Mouse (Mus musculus): Measurements from ENCODE around the gene Tpcn2. TPM values are rescaled to one million over a fixed set of nuclear protein-coding genes. Genes with fewer than 3 reads are reported as not detected.

Tpcn2 gene
- total RNA-seq, 1 experiment from 2014 or later: 13.6 TPM

DNA sequence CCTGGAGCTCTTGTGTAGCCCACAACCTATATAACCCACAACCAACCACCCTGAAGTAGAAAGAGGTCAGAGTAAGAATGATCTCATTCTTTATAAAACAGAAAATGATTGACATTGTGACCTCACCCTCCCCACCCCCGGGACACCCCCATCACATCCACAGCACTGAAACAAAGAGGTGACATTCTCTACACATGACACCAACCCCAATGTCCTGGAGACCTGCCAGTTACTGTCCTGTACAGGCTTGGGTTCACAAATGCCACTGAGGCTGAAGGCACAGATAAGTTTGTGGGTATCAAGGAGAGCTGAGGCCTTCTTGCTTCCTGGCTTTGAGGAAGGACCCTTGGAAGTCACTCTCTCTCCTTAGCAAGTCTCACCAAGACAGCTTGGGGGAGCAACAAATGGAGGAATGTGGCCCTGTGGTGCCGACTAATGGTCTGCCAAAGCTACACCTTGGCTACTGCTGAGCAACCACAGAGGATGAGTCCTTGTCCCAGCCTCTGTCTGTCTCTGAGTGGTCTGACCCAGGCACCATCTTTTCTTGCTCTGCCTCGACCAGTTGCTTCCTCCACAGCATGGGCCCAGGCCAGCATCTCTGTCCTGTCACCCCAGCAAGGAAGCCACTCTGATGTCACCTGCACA lies 29.7 kb downstream of the Tpcn2 start:
- no peak for ATAC-seq (replicated peaks; ENCODE audit: insufficient number of reproducible peaks, low FRiP score, low TSS enrichment, poor library complexity, severe bottlenecking)

DNA sequence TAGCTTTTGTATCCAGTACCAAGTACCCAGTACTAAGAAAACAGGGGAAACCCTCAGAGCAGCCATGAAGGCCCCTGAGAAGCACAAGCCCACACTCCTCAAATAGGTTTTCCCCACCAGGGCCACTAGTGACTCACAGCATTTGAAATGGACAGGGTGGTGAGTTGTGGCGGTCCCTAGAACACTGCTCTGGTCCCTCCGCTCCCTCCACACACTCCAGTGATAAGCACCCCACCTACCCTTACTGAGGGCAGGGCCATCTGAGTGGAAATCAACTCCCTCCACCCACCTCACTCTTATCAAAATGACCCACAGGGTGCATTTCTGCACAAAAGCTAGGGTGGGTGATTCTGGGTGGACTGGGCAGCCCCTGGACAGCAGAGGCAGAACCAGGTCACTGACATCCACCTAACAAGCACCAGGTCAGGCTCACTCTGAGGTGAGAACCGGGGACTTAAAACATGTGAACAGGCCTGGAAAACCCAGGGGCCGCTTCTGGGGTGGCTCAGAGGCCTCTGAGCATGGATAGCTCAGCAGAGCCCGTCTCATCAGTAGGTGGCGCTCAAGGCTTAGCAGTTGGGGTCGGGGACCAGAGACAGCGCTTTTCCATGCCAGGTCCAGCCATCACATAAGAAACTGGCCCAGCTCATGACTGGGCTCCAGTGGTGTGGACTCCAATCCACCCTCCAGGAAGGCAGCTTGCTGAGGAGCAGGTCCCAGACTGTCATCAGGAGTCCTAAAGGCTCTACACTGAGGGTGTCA lies 30.9 kb downstream of the Tpcn2 start:
- ATAC-seq (replicated peaks; ENCODE audit: insufficient number of reproducible peaks, low FRiP score, low TSS enrichment, poor library complexity, severe bottlenecking): peak; percentile 41; the same call in 1 of the 2 replicates

DNA sequence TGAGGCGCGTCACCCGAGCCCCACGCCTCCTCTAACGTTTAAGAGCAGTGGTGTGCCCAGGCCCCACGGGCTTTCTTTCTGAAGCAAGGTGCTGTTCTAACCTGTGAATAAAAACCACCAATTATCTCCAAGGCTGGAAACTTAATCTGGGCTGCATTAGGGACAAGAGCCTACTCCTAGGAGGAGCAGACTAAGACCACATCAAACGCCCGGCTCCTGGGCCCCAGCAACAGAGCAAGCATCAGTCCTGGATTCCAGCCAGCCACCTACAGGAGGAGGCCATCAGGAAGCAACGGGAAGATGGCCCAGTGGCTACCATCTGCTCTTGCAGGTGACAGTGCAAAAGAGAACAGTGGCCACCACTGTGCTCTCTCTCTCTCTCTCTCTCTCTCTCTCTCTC lies 33.6 kb downstream of the Tpcn2 start:
- ATAC-seq (replicated peaks; ENCODE audit: insufficient number of reproducible peaks, low FRiP score, low TSS enrichment, poor library complexity, severe bottlenecking): no peak

DNA sequence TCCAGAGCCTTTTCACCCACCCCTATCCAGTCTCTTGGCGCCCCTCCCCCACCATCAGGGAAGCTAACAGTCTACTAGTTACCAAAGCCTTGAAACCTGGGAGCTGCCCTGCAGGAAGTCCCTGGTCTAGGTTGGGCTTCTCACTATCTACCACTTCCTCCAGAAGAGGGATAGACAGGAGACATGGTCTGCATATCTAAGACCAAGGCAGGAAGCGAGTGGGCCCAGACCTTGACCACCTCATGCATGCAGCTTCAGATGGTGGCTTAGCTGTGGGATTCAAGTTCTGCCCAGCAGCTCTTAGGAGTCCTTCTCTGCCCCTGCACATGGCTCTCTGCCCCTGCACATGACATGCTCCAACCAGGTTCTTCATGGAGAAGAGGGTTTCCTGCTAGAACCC lies 34.9 kb downstream of the Tpcn2 start:
- ATAC-seq (replicated peaks; ENCODE audit: insufficient number of reproducible peaks, low FRiP score, low TSS enrichment, poor library complexity, severe bottlenecking): no peak

DNA sequence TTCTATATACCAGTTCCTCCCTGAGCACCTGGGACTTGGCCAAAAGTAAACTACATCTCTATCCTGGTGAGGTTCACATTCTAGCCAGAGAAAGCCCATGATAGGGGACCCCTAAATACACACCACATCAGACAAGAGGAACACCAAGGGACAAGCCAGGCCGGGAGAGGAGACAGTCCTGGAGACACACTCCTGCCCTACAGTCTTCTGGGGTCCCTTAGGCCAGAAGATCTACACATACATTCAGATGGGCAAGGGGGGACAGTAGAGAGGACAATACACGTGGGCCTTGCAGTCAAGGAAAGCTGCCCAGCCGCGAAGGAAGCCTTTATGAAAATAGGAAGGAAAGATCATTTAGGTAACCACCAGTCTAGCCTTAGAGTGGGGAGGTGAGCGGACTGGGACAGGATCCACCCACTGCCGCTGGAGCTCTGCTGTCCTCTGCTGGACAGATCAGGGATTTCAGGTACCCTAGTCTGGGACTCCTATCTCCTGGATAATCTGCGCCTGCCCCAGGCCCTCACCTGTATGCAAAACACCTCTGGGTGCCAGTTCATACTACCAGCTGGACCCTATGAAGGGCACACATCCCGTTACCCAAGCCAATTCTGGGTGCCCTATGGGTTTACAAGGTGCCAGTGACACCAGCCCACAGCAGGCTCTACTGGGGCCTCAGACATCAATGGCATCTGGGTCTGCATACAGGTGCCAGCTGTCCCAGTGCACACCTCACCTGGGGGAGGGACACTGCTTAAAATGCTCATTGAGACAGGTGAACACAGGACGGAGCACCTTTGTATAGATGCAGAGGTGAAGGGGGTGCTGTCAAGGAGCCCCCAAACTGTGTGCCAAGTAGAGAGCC lies 40.7 kb downstream of the Tpcn2 start:
- ATAC-seq (replicated peaks; ENCODE audit: insufficient number of reproducible peaks, low FRiP score, low TSS enrichment, poor library complexity, severe bottlenecking): peak; percentile 54

DNA sequence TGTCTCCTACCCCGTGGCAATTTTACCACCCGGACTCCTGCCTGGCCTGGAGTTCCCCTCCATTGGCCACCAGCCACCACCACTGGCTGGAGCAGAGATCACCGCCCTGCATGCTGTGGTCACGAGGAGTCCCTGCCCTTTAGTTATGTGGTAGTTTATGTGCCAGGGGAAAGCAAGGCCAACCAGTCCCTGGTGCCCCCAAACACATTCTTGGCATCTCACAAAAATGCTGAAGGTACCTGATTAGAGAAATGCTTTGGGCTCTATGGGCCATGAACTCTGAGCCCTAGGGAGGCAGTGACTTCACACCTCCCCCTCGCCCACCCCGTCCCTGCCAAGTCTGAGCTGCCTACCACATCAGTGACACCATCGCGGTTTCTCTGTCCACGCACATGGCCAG lies 41.8 kb downstream of the Tpcn2 start:
- no peak for ATAC-seq (replicated peaks; ENCODE audit: insufficient number of reproducible peaks, low FRiP score, low TSS enrichment, poor library complexity, severe bottlenecking)

DNA sequence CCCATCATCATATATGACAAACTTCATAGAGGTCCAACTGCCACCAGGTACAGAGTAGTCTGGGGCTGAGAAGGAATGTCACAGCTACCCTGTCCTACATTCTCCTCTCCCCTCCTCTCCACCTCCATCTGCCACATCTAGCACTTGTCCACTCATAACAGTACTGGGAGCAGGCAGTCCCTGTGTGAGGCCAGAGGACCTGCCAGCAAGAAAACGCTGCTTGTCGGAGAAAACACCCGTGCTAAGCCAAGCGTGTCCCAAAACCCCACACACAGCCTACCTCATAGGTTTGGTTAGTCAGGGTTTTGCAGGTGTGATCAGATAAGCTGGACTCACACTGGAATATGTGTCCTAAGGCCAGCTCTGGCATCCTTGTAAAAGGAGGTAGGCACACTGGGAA lies 42.9 kb downstream of the Tpcn2 start:
- no peak for ATAC-seq (replicated peaks; ENCODE audit: insufficient number of reproducible peaks, low FRiP score, low TSS enrichment, poor library complexity, severe bottlenecking)

DNA sequence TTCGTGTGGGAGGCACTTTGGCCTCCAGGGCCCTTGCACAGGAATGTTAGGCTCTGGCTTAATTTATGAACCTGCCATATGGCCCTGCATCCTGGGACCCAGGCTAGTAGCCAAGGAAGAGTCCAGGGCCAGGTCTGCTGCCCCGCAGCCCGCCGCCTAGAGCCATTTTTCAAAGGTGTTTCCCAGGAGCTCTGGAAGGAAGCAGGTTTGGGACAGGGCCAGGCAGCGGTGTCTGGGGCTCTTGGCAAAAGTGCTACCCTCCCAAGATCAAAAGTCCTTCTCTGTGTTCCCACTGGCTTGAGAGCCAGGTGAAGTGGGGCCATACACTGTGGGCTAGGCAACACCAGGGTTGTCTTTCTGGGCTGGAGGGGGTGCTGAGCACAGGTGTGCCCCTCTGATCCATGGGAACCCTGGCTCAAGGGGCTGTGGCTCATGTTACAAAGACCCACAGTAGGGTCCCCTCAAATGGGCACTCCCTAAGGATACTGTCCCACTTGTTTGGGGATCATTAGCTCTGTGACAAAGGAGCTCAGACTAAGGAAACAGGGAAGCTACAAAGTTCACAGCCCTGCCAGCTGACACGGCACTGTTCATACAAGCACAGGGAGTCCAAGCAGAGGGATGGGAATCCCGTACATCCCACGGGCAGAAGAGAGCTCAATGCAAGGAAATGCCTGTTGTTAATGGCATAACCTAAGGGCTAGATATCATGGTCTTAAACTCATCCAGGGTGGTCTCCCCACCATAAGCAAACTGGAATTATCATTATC lies 43.9 kb downstream of the Tpcn2 start:
- ATAC-seq (replicated peaks; ENCODE audit: insufficient number of reproducible peaks, low FRiP score, low TSS enrichment, poor library complexity, severe bottlenecking): no peak

DNA sequence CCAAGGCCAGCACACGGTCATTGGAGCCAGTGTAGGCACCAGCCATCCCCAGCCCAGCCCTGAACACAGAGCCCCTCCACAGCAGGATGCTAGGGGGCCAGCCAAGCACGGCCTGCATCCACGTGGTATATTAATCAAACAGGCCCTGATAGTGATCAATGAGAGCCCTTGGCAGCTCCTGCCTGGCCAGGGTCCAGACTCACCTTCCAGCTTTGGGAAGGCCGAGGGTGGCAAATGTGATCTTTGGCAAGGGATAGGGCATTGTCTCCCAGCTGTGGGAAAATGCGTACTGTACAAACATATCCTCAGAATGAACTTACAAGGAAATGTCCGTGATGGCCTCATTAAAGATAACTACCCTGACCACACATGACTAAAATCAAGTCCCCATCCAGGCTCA lies 44.7 kb downstream of the Tpcn2 start:
- ATAC-seq (replicated peaks; ENCODE audit: insufficient number of reproducible peaks, low FRiP score, low TSS enrichment, poor library complexity, severe bottlenecking): no peak

DNA sequence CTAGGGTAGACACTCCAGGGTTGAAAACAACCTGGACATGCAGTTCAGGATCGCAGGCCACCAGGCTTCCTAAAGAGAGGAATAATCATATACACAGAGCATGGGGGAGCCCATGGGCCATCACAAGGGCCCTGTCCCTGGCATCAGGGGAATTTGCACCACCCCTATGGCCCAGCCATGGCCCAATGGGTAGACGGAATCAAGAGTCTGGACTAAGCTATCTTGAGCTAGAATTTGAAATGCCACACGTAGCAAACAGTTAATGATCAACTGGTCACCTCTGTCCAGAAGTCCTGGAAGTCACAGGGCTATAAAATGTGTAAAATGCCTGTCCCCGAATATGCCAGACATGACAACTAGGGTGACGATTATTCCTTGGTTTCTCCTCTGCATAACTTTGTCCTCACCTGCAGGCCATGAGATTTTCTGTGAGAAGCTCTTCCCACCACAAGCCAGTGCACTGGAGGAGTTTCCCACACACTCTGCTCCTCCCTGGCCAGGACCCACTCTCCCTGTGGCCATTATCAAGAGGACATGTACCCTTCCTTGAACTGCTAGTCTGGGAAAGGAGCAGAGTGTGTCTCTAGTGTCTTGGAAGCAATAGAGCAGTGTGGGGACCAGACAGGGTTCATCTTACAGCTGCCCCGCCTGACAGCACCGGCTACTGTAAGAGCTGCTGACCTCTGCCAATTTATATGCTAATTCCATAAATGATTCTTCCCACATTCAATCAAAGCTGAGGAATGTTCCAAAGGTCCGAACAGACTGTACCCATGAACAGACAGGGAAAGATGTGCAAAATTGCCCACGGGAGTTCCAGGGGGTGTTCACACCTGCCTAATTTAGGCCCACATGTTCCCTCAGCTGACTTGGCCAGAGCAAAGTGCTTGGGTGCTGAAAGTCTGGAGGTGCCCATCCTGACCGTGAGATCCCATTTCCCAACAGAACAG lies 48.7 kb downstream of the Tpcn2 start:
- ATAC-seq (replicated peaks; ENCODE audit: insufficient number of reproducible peaks, low FRiP score, low TSS enrichment, poor library complexity, severe bottlenecking): no peak

DNA sequence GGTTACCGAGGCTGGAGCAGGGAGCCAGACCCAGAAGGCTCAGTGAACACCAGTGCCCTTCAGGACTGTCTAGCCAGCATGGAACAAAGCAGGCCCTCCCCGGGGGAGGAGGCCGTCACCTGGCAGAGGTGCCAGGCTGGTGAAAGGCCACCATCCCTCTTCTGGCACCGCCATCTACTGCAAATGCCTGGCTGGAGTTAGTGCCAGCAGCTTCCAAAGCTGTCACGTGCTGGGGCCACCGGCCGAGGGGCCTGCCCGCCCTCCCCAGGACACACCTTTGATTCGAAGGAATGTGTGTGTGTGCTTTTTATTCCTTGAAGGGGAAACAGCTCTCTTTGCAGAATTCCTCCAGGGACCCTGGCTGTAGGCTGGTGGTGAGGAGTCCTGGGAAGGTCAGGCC lies 52.2 kb downstream of the Tpcn2 start:
- ATAC-seq (replicated peaks; ENCODE audit: insufficient number of reproducible peaks, low FRiP score, low TSS enrichment, poor library complexity, severe bottlenecking): no peak

DNA sequence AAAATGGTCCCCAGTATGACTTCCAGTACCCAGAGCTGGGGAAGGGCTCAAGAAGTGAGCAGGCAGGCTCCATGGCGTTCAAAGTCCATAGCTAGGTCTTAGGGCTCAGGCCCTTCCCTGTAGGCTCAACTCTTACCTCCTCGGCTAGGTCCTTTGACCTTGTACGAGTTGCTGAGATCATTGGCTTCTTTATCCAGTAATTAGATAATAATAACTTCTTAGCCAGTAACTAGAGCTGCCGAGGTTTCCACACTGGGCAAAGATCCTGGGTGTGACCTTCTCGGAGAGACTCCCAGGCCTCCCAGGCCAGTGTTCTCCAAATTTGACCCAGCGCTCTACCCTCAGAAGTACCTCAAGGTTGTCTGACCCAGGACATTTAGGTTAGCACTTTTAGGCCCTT lies 57.2 kb downstream of the Tpcn2 start:
- no peak for ATAC-seq (replicated peaks; ENCODE audit: insufficient number of reproducible peaks, low FRiP score, low TSS enrichment, poor library complexity, severe bottlenecking)

DNA sequence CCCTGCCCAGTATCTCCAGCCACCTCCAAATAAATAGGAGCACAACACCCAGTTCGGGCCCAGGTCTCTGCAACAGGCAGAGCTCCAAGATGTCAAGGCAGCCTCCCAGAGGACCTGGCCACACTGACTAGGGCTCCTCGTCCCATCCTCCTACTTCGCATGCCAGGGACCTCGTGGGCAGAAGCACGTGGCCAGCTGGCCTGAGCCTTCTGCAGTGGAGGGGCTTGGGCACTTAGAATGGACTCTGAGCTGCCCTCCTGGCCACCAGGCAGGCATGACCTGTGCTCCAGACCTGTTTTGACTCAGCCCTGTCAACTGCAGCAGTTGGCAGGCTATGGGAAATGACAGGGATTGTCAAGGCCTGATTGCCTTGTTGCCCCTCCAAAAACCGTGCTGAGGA lies 58.2 kb downstream of the Tpcn2 start:
- 0 out of 2 replicates have a peak, but pooled peaks have one; percentile 12 for ATAC-seq (replicated peaks; ENCODE audit: insufficient number of reproducible peaks, low FRiP score, low TSS enrichment, poor library complexity, severe bottlenecking)

DNA sequence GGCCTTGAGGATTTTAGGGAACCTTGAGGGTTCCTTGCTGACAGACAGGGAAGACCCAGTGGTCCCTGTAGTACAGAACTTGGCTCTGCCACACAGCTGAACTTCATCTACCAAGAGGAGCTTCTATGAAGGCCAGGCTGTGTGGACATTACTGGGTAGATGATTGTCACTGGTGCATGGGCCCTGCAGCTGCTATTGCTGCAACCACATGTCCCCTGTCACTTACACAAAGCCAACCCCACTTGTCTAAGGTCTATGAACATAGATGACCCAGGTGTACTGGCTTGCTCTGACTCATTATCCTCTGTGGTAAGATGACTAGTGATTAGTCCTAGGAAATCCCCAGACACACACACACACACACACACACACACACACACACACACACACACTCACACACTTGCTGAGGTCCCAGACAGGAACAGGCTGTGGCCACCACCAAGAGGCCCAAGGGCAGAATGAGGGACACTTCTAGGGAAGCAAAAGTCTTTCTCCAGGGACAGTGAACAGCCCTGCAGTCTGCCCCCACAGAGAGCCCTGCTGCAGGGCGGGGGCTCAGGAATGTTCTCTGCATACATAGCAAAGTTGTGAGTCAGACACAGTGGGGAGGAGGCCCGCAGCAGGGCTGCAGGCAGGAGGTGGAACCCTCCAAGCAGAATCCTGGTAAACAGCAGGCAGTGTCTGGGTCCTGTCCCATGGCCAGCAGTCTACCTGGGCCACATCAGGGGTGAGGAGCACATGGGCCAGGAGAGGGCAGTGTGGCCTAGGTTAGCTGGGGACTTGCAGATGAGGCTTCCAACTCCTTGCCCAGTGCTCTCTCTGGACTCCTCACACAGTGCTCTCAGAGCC lies 61.7 kb downstream of the Tpcn2 start:
- ATAC-seq (replicated peaks; ENCODE audit: insufficient number of reproducible peaks, low FRiP score, low TSS enrichment, poor library complexity, severe bottlenecking): no peak

DNA sequence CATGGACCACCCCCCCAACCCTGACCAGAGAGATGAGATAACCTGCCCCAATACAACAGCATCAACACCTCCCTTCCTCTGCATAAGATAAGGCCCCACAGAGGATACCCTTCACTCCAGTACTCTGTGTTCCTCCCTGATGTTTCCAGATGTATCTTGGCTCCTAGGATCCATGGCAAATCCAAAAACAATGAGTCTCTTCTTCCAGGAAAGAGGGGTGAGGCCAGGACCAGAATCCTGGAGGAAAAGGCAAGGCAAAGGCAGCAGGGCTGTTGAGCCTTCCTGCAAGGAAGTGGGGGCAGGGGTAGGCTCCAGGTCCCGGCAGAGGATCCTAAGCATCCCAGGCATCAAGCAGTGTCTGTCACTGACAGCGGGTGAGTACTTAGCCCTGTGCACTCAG lies 62.5 kb downstream of the Tpcn2 start:
- ATAC-seq (replicated peaks; ENCODE audit: insufficient number of reproducible peaks, low FRiP score, low TSS enrichment, poor library complexity, severe bottlenecking): no peak

DNA sequence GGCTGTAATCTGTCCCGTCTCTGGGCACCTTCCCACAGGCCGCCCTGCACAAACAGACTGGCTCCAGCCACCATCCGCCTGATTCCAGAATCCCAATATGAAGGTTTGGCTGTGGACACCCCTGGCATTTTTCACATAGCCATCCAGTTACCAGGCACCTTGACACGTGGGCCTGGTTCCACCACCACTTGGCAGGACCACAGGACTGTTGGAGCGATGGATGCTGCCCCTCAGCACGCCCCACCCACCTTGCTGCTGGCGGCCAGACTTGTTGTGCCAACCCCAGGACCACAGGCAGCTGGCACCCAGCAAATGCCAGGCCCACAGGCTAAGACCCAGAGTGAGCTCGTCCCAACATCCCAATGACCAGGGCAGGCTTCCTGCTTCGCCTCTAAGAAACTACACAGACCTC lies 64.4 kb downstream of the Tpcn2 start:
- no peak for ATAC-seq (replicated peaks; ENCODE audit: insufficient number of reproducible peaks, low FRiP score, low TSS enrichment, poor library complexity, severe bottlenecking)

DNA sequence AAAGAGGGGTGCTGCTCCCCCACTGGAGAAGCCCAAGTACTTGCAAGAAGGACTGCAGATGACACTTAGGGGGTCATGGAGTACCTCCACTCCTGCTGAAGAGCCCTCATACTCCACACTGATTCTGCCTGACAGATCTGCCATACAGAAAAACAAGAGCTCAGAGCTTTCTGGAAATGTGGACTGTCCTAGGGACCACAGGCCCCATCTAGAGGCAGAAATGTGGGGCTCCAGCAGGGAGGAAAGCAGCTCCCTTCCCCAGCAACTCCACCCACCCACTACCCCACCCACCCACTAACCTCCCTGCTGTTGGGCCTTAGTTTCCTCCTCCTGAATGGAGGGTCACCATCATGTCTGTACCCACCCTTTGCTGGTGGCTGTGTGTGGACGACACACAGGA lies 67.2 kb downstream of the Tpcn2 start:
- no peak for ATAC-seq (replicated peaks; ENCODE audit: insufficient number of reproducible peaks, low FRiP score, low TSS enrichment, poor library complexity, severe bottlenecking)
